Mouse (Mus musculus): Measurements from ENCODE around the gene Eid2.

- TF ChIP-seq CTCF (IDR thresholded peaks at IDR 0.05; ENCODE audit: low read depth, low read length): no peak
- no peak for TF ChIP-seq EP300 (IDR thresholded peaks at IDR 0.05; ENCODE audit: insufficient read depth, low read depth, low read length)
Measured at GRCm38 (mm10) chr7:28278279-28278652, 10.6 kb downstream of the Eid2 start.
